Mouse (Mus musculus): ENCODE data around the gene Krt6b.
"Not testable (repeated sequence)": the region's sequence is repeated elsewhere in the genome, so short reads cannot be mapped to it uniquely, and the experiment has no call there.

Krt6b gene

GRCm38 (mm10) chr15:101680187-101680586, at the start of gene Krt6b:
TSS of gene Krt6b (minus strand) at chr15:101680287.
- no peak for DNase-seq (ENCODE audit: low spot score in 2 of 2)

GRCm38 (mm10) chr15:101724686-101725085, 44.6 kb upstream of the Krt6b start:
- no peak for DNase-seq (ENCODE audit: low spot score in 2 of 2)

- DNase-seq (ENCODE audit: low spot score in 2 of 2), result no peak
These were observed 35.7 kb upstream of the Krt6b start for GRCm38 (mm10) chr15:101715831-101716230.

GRCm38 (mm10) chr15:101714356-101714755, 34.3 kb upstream of the Krt6b start:
- no peak for DNase-seq (ENCODE audit: low spot score in 2 of 2)

- no peak for DNase-seq (ENCODE audit: low spot score in 2 of 2)
These were observed 33.6 kb upstream of the Krt6b start for GRCm38 (mm10) chr15:101713731-101714130.

- DNase-seq (ENCODE audit: low spot score in 2 of 2), result no peak
These were observed 32.6 kb upstream of the Krt6b start, which contains the start of gene Krt5 for GRCm38 (mm10) chr15:101712720-101713119. TSS of gene Krt5 (minus strand) at chr15:101712898.

- no peak for DNase-seq (ENCODE audit: low spot score in 2 of 2)
These were observed 28.6 kb upstream of the Krt6b start for GRCm38 (mm10) chr15:101708683-101709082.

GRCm38 (mm10) chr15:101707454-101707853, 27.4 kb upstream of the Krt6b start:
- DNase-seq (ENCODE audit: low spot score in 2 of 2), result no peak

- no peak for DNase-seq (ENCODE audit: low spot score in 2 of 2)
These were observed 24.0 kb upstream of the Krt6b start for GRCm38 (mm10) chr15:101704066-101704465.

GRCm38 (mm10) chr15:101702380-101702779, 22.3 kb upstream of the Krt6b start:
- DNase-seq (ENCODE audit: low spot score in 2 of 2), result no peak

- no peak for DNase-seq (ENCODE audit: low spot score in 2 of 2)
These were observed 19.8 kb upstream of the Krt6b start for GRCm38 (mm10) chr15:101699866-101700265.

GRCm38 (mm10) chr15:101699192-101699591, 19.1 kb upstream of the Krt6b start:
- DNase-seq (ENCODE audit: low spot score in 2 of 2), result no peak

GRCm38 (mm10) chr15:101697326-101698188, 17.5 kb upstream of the Krt6b start:
- no peak for DNase-seq (ENCODE audit: low spot score in 2 of 2)

GRCm38 (mm10) chr15:101694207-101694606, 14.1 kb upstream of the Krt6b start, which contains the start of gene Krt6a:
TSS of gene Krt6a (minus strand) at chr15:101694307.
- DNase-seq (ENCODE audit: low spot score in 2 of 2), result no peak

- DNase-seq (ENCODE audit: low spot score in 2 of 2), result not testable (repeated sequence)
These were observed 10.4 kb upstream of the Krt6b start for GRCm38 (mm10) chr15:101690460-101690859.

- DNase-seq (ENCODE audit: low spot score in 2 of 2), result no peak
These were observed 8.1 kb upstream of the Krt6b start for GRCm38 (mm10) chr15:101688161-101688560.

GRCm38 (mm10) chr15:101675978-101676377, 4.1 kb downstream of the Krt6b start:
- no peak for DNase-seq (ENCODE audit: low spot score in 2 of 2)

- DNase-seq (ENCODE audit: low spot score in 2 of 2), result no peak
These were observed 27.3 kb downstream of the Krt6b start for GRCm38 (mm10) chr15:101652736-101653265.

- DNase-seq (ENCODE audit: low spot score in 2 of 2), result no peak
These were observed 32.8 kb downstream of the Krt6b start, which contains the start of gene Gm5478 for GRCm38 (mm10) chr15:101647280-101647679. TSS of gene Gm5478 (minus strand) at chr15:101647380.

GRCm38 (mm10) chr15:101627884-101628283, 52.2 kb downstream of the Krt6b start, which contains the start of gene Gm5414:
TSS of gene Gm5414 (minus strand) at chr15:101628188.
- DNase-seq (ENCODE audit: low spot score in 2 of 2), result no peak

Data from frontal cortex, postnatal 10 days (tissue).